Mouse (Mus musculus) MEL (cell line): ENCODE measurements at regions not wholly inside any gene's neighbourhood (a gene's known extent, or its start where the extent isn't known, plus 50 kb on each side); places are given as distances from the start of the nearest gene placed in this dataset.

ENCODE experiments used
- DNase-seq: peaks from one replicate; pipeline ENCODE4 v3.0.0; 2011; ENCODE audit warnings: low read depth, low spot score
- H3K27ac ChIP-seq: 2 replicates; pipeline ENCODE4 v1.5.1; 2012; ENCODE audit warnings: low read depth, mild to moderate bottlenecking, control low read depth, low read length, moderate library complexity; ENCODE audit not compliant: control insufficient read depth
- H3K27me3 ChIP-seq, 2 experiments: fragments of 150-350 bp in 1 of 2; sonication (generic) in 1 of 2; 2 replicates each; pipeline ENCODE4 v1.6.1; 2012; ENCODE audit warnings: low read length in 2 of 2, mild to moderate bottlenecking in 2 of 2, improper control_type of control experiment in 1 of 2, moderate library complexity in 1 of 2; ENCODE audit not compliant: insufficient read depth in 2 of 2, control insufficient read depth in 1 of 2
- H3K36me3 ChIP-seq, 2 experiments: 2 replicates each; pipeline ENCODE4 v1.6.1; 2012 to 2014; ENCODE audit warnings: low read length in 2 of 2, improper control_type of control experiment in 1 of 2, inconsistent platforms in 1 of 2, mild to moderate bottlenecking in 1 of 2; ENCODE audit not compliant: insufficient read depth in 2 of 2, control insufficient read depth in 1 of 2
- H3K4me1 ChIP-seq, 2 experiments: fragments of 150-350 bp in 1 of 2; sonication (generic) in 1 of 2; 2 replicates each; pipeline ENCODE4 v1.6.1; 2012; ENCODE audit warnings: low read length in 2 of 2, improper control_type of control experiment in 1 of 2, mild to moderate bottlenecking in 1 of 2; ENCODE audit not compliant: insufficient read depth in 2 of 2, control insufficient read depth in 1 of 2
- H3K4me3 ChIP-seq, 2 experiments: fragments of 150-350 bp in 1 of 2; sonication (generic) in 1 of 2; 2 replicates each; pipeline ENCODE4 v1.5.1; 2012; ENCODE audit warnings: low read depth in 2 of 2, low read length in 2 of 2, mild to moderate bottlenecking in 2 of 2, moderate library complexity in 2 of 2, control low read depth in 1 of 2, improper control_type of control experiment in 1 of 2; ENCODE audit not compliant: control insufficient read depth in 1 of 2, insufficient read depth in 1 of 2
- H3K79me2 ChIP-seq: 2 replicates; pipeline ENCODE4 v1.6.1; 2012; ENCODE audit warnings: mild to moderate bottlenecking, low read length, moderate library complexity; ENCODE audit not compliant: control insufficient read depth, poor library complexity, insufficient read depth
- H3K9ac ChIP-seq: 2 replicates; pipeline ENCODE4 v1.6.1; 2012; ENCODE audit warnings: low read depth, mild to moderate bottlenecking, control low read depth, low read length, moderate library complexity; ENCODE audit not compliant: control insufficient read depth, poor library complexity, severe bottlenecking
- H3K9me3 ChIP-seq: fragments of 150-350 bp; sonication (generic); replicated peaks from 2 replicates; pipeline ENCODE4 v1.6.1; 2012; ENCODE audit warnings: mild to moderate bottlenecking, low read length, improper control_type of control experiment, moderate library complexity; ENCODE audit not compliant: insufficient read depth
- CTCF ChIP-seq, 3 experiments: IDR thresholded peaks in 2 of 3; conservative IDR thresholded peaks in 1 of 3; 2 replicates each; pipeline ENCODE4 v1.5.1; 2011 to 2012; ENCODE audit warnings: low read length in 3 of 3, low read depth in 2 of 3, mild to moderate bottlenecking in 2 of 3, improper control_type of control experiment in 1 of 3, inconsistent platforms in 1 of 3, mixed read lengths in 1 of 3, moderate library complexity in 1 of 3; ENCODE audit not compliant: control insufficient read depth in 1 of 3, insufficient read depth in 1 of 3, poor library complexity in 1 of 3, severe bottlenecking in 1 of 3
- EP300 ChIP-seq, 2 experiments: IDR thresholded peaks; 2 replicates each; pipeline ENCODE4 v1.6.1; 2011; ENCODE audit warnings: improper control_type of control experiment in 2 of 2, low read length in 2 of 2, low read depth in 1 of 2, mild to moderate bottlenecking in 1 of 2
- ETS1 ChIP-seq: IDR thresholded peaks from 2 replicates; pipeline ENCODE4 v1.6.1; 2012; ENCODE audit warnings: low read depth, mild to moderate bottlenecking, inconsistent platforms, low read length, improper control_type of control experiment, moderate library complexity
- GABPA ChIP-seq: IDR thresholded peaks from 2 replicates; pipeline ENCODE4 v1.6.1; 2012; ENCODE audit warnings: low read depth, mild to moderate bottlenecking, inconsistent platforms, low read length, improper control_type of control experiment, moderate library complexity
- JUND ChIP-seq: IDR thresholded peaks from 2 replicates; pipeline ENCODE4 v1.6.1; 2011; ENCODE audit warnings: low read depth, mild to moderate bottlenecking, improper control_type of control experiment, low read length
- MAX ChIP-seq: IDR thresholded peaks from 2 replicates; pipeline ENCODE4 v1.6.1; 2011; ENCODE audit warnings: low read length, improper control_type of control experiment
- MAZ ChIP-seq: IDR thresholded peaks from 2 replicates; pipeline ENCODE4 v1.6.1; 2012; ENCODE audit warnings: low read depth, mild to moderate bottlenecking, inconsistent platforms, low read length, improper control_type of control experiment
- MYB ChIP-seq: IDR thresholded peaks from 2 replicates; pipeline ENCODE4 v1.6.1; 2011; ENCODE audit warnings: mild to moderate bottlenecking, low read depth, low read length, improper control_type of control experiment
- MYC ChIP-seq: IDR thresholded peaks from 2 replicates; pipeline ENCODE4 v1.6.1; 2011; ENCODE audit warnings: low read depth, mild to moderate bottlenecking, low read length, improper control_type of control experiment, moderate library complexity
- NELFE ChIP-seq: IDR thresholded peaks from 2 replicates; pipeline ENCODE4 v1.6.1; 2011; ENCODE audit warnings: low read depth, low read length, improper control_type of control experiment
- RAD21 ChIP-seq: IDR thresholded peaks from 2 replicates; pipeline ENCODE4 v1.6.1; 2011; ENCODE audit warnings: mild to moderate bottlenecking, low read depth, low read length, improper control_type of control experiment
- SMC3 ChIP-seq: IDR thresholded peaks from 2 replicates; pipeline ENCODE4 v1.6.1; 2011; ENCODE audit warnings: low read depth, low read length, improper control_type of control experiment
- TAL1 ChIP-seq: IDR thresholded peaks from 2 replicates; pipeline ENCODE4 v1.6.1; 2012; ENCODE audit warnings: mild to moderate bottlenecking, inconsistent platforms, low read length, moderate library complexity, mixed read lengths
- UBTF ChIP-seq: IDR thresholded peaks from 2 replicates; pipeline ENCODE4 v1.6.1; 2012; ENCODE audit warnings: low read depth, mild to moderate bottlenecking, inconsistent platforms, low read length, improper control_type of control experiment, moderate library complexity, borderline replicate concordance; ENCODE audit not compliant: insufficient read depth
- USF1 ChIP-seq: IDR thresholded peaks from 2 replicates; pipeline ENCODE4 v1.6.1; 2014; ENCODE audit warnings: low read depth, mild to moderate bottlenecking, inconsistent platforms, low read length, improper control_type of control experiment, moderate library complexity
- ZC3H11A ChIP-seq: IDR thresholded peaks from 2 replicates; pipeline ENCODE4 v1.6.1; 2012; ENCODE audit warnings: low read depth, mild to moderate bottlenecking, inconsistent platforms, low read length, improper control_type of control experiment
- ZNF384 ChIP-seq: IDR thresholded peaks from 2 replicates; pipeline ENCODE4 v1.6.1; 2012; ENCODE audit warnings: low read depth, mild to moderate bottlenecking, inconsistent platforms, low read length, improper control_type of control experiment

DNA sequence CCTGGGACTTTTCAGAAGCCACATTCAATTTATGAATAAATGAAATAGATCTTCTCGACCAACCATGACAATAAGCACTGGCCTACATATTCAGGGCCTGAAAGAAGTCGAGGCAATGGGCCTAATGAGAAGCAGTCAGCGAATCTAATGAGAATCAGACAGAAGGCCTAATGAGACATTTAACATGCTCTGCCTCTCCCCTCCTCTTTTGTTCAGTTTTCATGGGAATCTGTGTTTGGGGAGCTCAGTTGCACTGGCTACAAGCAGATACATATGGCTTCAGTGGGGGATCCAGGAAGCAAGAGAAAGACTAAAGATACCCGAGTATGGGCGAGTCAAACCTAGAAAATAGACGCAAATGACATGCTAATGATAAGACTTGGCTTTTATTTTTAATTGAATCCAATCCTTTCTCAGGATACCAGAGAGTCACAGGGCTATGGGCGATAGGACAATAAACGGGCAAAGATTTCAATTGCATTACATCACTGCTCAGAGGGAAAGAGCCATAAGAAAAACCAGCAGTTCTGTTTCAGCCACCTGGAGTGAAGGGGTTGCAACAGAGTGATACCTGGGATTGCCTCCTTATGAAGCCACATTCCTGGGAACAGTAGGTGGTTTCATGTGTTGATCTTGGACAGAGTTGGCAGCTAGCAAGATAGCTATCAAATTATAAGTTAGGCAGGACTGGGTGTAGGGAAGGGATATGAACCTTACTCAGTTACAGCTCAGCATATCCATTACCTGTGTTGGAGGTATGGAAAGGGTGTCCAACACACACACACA, 751.3 kb downstream of the Inhba start:
- Histone ChIP-seq H3K4me3 (no peak overlapping the region), H3K9me3 (no peaks in the 10 kb centered on the region), H3K27me3 (no peaks in the 10 kb centered on the region), H3K36me3 (no peaks in the 10 kb centered on the region), H3K27ac (no peak overlapping the region), H3K9ac (no peak overlapping the region), H3K79me2 (no peaks in the 10 kb centered on the region), H3K4me1 (no peaks in the 10 kb centered on the region)
- DNase-seq = no peak
- TF ChIP-seq MAX (no peak), ZNF384 (no peak), MYC (no peak), GABPA (no peak), USF1 (no peak), TAL1 (no peak), SMC3 (no peak), MAZ (no peak), ETS1 (no peak)

DNA sequence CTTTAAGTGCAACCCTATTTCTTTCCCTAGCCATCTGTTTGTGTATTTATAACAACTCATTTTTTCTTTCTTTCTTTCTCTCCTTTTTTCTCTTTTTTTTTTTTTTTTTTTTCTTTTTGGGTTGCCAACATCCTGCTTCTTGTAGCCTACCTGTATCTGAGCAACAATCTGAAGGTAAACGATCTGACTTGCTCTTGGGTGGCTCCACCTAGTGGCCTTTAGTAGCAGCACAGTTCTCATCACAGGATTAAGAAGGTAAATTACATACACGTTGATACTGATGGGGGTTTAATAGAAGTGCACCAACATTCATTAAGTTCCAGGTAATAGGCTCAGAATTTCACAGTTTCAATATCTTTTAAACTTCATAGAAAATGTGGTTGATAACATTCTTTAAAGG, 752.1 kb downstream of the Inhba start:
- DNase-seq = peak; percentile 40
- Histone ChIP-seq H3K79me2 (no peaks in the 10 kb centered on the region), H3K36me3 (no peaks in the 10 kb centered on the region), H3K27ac (no peak overlapping the region), H3K4me3 (no peak overlapping the region), H3K27me3 (no peaks in the 10 kb centered on the region), H3K4me1 (no peaks in the 10 kb centered on the region), H3K9ac (no peak overlapping the region), H3K9me3 (no peaks in the 10 kb centered on the region)
- TF ChIP-seq EP300 (IDR thresholded peaks at IDR 0.05; ENCODE audit: low read depth in 1 of 2, low read length in 2 of 2) (no peak), UBTF (no peak), RAD21 (peak; percentile 51), JUND (no peak), CTCF (IDR thresholded peaks at IDR 0.05 in 2 of 3, conservative IDR thresholded peaks at IDR 0.05 in 1 of 3; ENCODE audit: control insufficient read depth in 1 of 3, insufficient read depth in 1 of 3, low read depth in 2 of 3, low read length in 3 of 3, poor library complexity in 1 of 3, severe bottlenecking in 1 of 3) (peak; percentile 52 to 67 (median 60)), NELFE (no peak), ETS1 (no peak), MYB (no peak), SMC3 (peak; percentile 73), ZC3H11A (peak; percentile 30; the same call in 1 of the 2 replicates)
